Mouse (Mus musculus) forebrain, embryonic 11.5 days (tissue): ENCODE data around the gene Cfap300. TPM values are rescaled to one million over a fixed set of nuclear protein-coding genes. Genes with fewer than 3 reads are reported as not detected.
A peak's percentile ranks its signal among the peaks of the same experiment; 100 is the strongest.

Experiments used
- ATAC-seq: fragments of 200-750 bp; cut with Nextera tagmentation; replicated peaks from 2 replicates; pipeline ENCODE4 v1.8.0; 2017; ENCODE audit warnings: moderate TSS enrichment; ENCODE audit not compliant: low FRiP score
- DNase-seq: peaks from one replicate; pipeline ENCODE4 v3.0.0-alpha.2; 2017; ENCODE audit warnings: low spot score
- H3K27ac ChIP-seq: fragments of 300-500 bp; sonication (generic); 2 replicates; pipeline ENCODE4 v1.5.1; 2014; ENCODE audit warnings: low read depth, low read length
- H3K27me3 ChIP-seq: fragments of 300-500 bp; sonication (generic); 2 replicates; pipeline ENCODE4 v1.6.1; 2014; ENCODE audit warnings: mild to moderate bottlenecking, low read length, mixed read lengths; ENCODE audit not compliant: control insufficient read depth, insufficient read depth
- H3K36me3 ChIP-seq: fragments of 300-500 bp; sonication (generic); 2 replicates; pipeline ENCODE4 v1.6.1; 2014; ENCODE audit warnings: mild to moderate bottlenecking, low read length, moderate library complexity, mixed read lengths; ENCODE audit not compliant: control insufficient read depth, insufficient read depth
- H3K4me1 ChIP-seq: fragments of 300-500 bp; sonication (generic); replicated peaks from 2 replicates; pipeline ENCODE4 v1.6.1; 2014; ENCODE audit warnings: low read length, mixed read lengths; ENCODE audit not compliant: control insufficient read depth, insufficient read depth
- H3K4me2 ChIP-seq: fragments of 300-500 bp; sonication (generic); 2 replicates; pipeline ENCODE4 v1.6.1; 2014; ENCODE audit warnings: low read depth, mild to moderate bottlenecking, low read length, moderate library complexity, mixed read lengths; ENCODE audit not compliant: severe bottlenecking
- H3K4me3 ChIP-seq: fragments of 300-500 bp; sonication (generic); 2 replicates; pipeline ENCODE4 v1.5.1; 2014; ENCODE audit warnings: low read depth, low read length
- H3K9ac ChIP-seq: fragments of 300-500 bp; sonication (generic); 2 replicates; pipeline ENCODE4 v1.6.1; 2014; ENCODE audit warnings: low read length
- H3K9me3 ChIP-seq: fragments of 300-500 bp; sonication (generic); 2 replicates; pipeline ENCODE4 v1.6.1; 2016; ENCODE audit warnings: low read length, mixed read lengths; ENCODE audit not compliant: control insufficient read depth
- WGBS: fragments of 180-500 bp; shearing (Covaris S2); extraction: QIAGEN DNeasy Blood & Tissue Kit; methylation state at CpG from one replicate; pipeline ENCODE4 v1.1.7; 2014; 5-methylcytosine and 5-hydroxymethylcytosine counted together
- polyA plus RNA-seq: library from polyadenylated mRNA; unstranded; fragments of >200 nt; fragmentation: Nextera tagmentation; extraction: Ambion mirVana; gene quantifications from 2 replicates; pipeline ENCODE4 v1.2.1, GENCODE M21; 2014

Gene Cfap300
- polyA plus RNA-seq, 1 experiment from 2014 or later, result 21.4 TPM

DNA sequence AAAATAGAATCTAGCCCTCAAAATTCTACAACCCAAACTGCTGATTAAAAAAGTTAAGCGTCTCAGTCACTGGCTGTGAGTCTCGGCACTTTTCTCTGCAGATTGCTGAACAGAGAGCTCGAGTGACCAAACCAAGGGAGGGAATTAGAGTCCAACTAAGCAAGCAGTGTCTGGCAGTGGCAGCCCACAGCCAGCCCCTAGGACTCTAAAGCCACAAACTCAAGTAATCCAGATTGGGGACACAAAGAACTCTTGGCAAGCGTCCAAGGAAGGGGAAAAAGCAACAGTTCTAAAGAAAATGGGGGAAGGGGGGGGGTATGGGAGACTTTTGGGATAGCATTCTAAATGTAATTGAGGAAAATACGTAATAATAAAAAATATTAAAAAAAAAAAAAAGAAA, 48.3 kb downstream of the Cfap300 start:
- H3K4me1 ChIP-seq, result no peaks in the 10 kb centered on the region
- H3K4me2 ChIP-seq, result no peak overlapping the region
- no peak for DNase-seq
- H3K9me3 ChIP-seq, result no peaks in the 10 kb centered on the region
- no peak overlapping the region for H3K9ac ChIP-seq
- H3K4me3 ChIP-seq, result no peak overlapping the region
- no peaks in the 10 kb centered on the region for H3K27me3 ChIP-seq
- WGBS, result 69% methylated on average over 5 of the region's 5 CpGs
- no peaks in the 10 kb centered on the region; the same call in 1 of the 2 replicates for H3K36me3 ChIP-seq
- H3K27ac ChIP-seq, result no peak overlapping the region
- peak; percentile 66; the same call in 1 of the 2 replicates for ATAC-seq

DNA sequence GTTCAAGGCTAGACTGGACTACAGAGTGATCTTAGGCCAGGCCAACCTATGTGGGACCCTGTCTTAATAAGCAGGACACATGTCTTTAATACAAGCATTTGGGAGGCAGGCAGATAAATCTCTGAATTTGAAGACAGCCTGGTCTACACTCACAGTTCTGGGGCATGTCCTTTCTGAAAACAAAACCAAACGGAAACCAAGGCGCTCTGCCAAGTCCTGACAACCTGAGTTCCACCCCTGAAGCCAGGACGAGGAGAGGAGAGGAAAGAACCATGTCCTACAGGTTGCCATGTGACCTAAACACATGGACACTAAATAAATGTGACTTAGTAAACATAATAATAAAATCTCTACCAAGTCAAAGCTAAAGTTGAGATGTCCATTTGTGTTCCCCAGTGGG, 50.0 kb downstream of the Cfap300 start:
- ATAC-seq (no peak), DNase-seq (no peak)
- Histone ChIP-seq H3K27ac (no peak overlapping the region), H3K4me2 (no peak overlapping the region), H3K9ac (no peak overlapping the region), H3K4me1 (no peaks in the 10 kb centered on the region), H3K36me3 (no peaks in the 10 kb centered on the region; the same call in 1 of the 2 replicates), H3K9me3 (no peaks in the 10 kb centered on the region), H3K27me3 (no peaks in the 10 kb centered on the region), H3K4me3 (no peak overlapping the region)
- 96% methylated on average over 3 of the region's 3 CpGs for WGBS

DNA sequence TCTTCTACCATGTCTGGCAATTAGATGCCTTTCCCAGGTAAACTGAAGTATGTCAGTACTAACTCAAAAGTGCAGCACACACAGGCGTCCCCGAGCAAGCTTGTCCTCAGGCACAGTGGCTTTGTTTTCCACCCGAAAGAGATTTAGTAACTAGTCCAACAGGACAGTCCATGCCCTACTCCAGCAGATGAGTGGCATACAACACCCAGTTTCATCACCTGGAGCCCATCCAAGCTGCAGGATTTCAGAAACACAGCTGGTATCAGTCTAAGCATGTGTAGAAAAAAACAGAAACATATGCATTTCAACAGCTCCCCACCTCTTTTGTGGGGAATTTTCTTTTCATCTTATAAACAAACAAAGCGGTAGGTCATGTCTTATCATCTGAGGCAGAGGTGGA, 51.7 kb downstream of the Cfap300 start:
- WGBS, result 84% methylated on average over 4 of the region's 4 CpGs
- Histone ChIP-seq H3K9ac (no peak overlapping the region), H3K4me2 (no peak overlapping the region), H3K9me3 (no peaks in the 10 kb centered on the region), H3K27ac (no peak overlapping the region), H3K4me1 (no peaks in the 10 kb centered on the region), H3K27me3 (no peaks in the 10 kb centered on the region), H3K36me3 (no peaks in the 10 kb centered on the region; the same call in 1 of the 2 replicates), H3K4me3 (no peak overlapping the region)
- ATAC-seq, result no peak
- DNase-seq, result no peak

DNA sequence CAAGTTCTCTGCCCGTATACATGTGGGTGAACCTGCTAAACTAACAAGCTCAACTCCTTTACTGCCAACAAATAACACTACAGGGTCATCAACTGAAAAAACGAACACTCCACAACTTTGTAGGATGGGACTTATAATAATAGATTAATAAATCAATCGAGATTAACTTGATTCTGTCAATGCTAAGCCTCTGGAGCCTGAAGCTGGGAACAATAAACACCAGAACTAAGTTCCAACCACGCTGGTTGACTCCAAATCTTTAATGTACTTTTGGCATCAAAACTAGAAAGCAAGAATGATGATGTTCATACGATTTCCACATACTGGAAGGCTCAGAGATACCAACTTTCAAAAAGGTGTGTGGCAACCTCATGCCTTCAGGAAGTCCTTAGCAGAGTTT, 55.5 kb downstream of the Cfap300 start:
- Histone ChIP-seq H3K9ac (no peak overlapping the region), H3K9me3 (no peaks in the 10 kb centered on the region), H3K27me3 (no peaks in the 10 kb centered on the region), H3K4me1 (peaks cover 2% of the 10 kb centered on the region; the same call in 1 of the 2 replicates), H3K36me3 (no peaks in the 10 kb centered on the region; the same call in 1 of the 2 replicates), H3K4me2 (no peak overlapping the region), H3K4me3 (no peak overlapping the region), H3K27ac (no peak overlapping the region)
- WGBS, result 89% methylated on average over 5 of the region's 5 CpGs
- ATAC-seq (no peak), DNase-seq (no peak)

DNA sequence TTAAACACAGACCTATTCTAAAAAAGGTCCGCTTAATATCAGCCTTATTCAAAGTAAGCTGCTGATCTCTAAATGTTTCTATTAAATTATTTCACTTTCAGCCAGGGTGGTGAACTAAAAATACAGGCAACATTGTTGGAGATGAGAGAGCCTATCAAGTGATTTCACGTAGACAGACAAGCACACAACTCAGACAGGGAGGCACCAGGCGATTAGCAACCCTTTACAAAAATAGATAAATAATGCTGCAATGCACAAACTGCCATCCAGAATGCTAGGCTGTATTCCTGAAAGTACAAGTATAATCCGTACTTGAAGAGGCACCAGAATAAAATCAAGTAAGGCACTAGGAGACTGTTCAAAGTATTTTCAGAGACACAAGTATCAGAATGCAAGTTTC, 58.3 kb downstream of the Cfap300 start:
- DNase-seq, result no peak
- Histone ChIP-seq H3K4me3 (no peak overlapping the region), H3K27ac (no peak overlapping the region), H3K4me2 (no peak overlapping the region), H3K27me3 (no peaks in the 10 kb centered on the region), H3K36me3 (no peaks in the 10 kb centered on the region; the same call in 1 of the 2 replicates), H3K4me1 (peaks cover 2% of the 10 kb centered on the region; the same call in 1 of the 2 replicates), H3K9ac (no peak overlapping the region), H3K9me3 (no peaks in the 10 kb centered on the region)
- no peak for ATAC-seq
- WGBS, result 77% methylated on average over 4 of the region's 4 CpGs

DNA sequence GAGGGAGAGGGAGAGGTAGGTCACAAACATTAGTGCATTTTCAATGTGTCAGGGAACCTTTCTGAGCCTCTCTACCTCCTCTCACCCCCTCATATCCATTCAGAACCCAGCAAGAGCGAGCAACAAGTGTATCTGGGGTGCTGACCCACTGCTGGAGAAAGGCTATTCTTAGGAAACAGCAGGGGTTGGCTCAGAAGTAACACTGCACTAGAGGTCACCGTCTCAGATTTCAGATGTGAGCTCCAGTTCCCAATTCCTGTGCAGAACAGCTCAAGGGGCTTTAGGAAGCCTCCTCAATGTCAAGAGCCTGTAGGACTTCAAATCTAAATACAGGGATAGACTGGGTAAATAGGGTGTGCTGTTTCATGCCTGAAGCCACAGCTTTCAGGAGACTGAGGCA, 59.0 kb downstream of the Cfap300 start:
- Histone ChIP-seq H3K9me3 (no peaks in the 10 kb centered on the region), H3K4me1 (peaks cover 2% of the 10 kb centered on the region; the same call in 1 of the 2 replicates), H3K36me3 (no peaks in the 10 kb centered on the region; the same call in 1 of the 2 replicates), H3K9ac (no peak overlapping the region), H3K27me3 (no peaks in the 10 kb centered on the region), H3K4me3 (no peak overlapping the region), H3K4me2 (no peak overlapping the region), H3K27ac (no peak overlapping the region)
- DNase-seq, result no peak
- ATAC-seq, result no peak
- 3% methylated on average over 2 of the region's 2 CpGs for WGBS

DNA sequence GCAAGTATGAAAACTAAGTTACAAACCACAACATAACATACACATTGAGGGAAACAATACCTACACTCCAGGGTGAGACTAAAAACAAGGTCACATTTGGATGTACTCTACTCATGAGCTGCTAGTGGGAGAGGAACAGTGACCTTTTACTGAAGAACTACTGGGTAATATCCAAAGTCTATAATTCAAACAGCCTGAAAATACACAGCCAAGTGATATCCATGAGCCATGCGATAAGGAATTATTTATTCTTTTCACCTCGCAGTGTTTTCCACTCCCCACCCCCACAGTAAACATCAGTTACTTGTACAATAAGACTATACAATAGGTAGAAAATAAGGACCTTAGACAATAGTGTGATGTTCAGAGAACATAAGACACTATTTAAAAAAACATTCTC, 62.5 kb downstream of the Cfap300 start:
- no peaks in the 10 kb centered on the region for H3K27me3 ChIP-seq
- H3K4me2 ChIP-seq, result no peak overlapping the region
- peaks cover 2% of the 10 kb centered on the region; the same call in 1 of the 2 replicates for H3K4me1 ChIP-seq
- no peak overlapping the region for H3K9ac ChIP-seq
- 91% methylated on average over 2 of the region's 2 CpGs for WGBS
- no peak for ATAC-seq
- no peaks in the 10 kb centered on the region for H3K9me3 ChIP-seq
- no peaks in the 10 kb centered on the region; the same call in 1 of the 2 replicates for H3K36me3 ChIP-seq
- no peak overlapping the region for H3K4me3 ChIP-seq
- DNase-seq, result no peak
- no peak overlapping the region for H3K27ac ChIP-seq

DNA sequence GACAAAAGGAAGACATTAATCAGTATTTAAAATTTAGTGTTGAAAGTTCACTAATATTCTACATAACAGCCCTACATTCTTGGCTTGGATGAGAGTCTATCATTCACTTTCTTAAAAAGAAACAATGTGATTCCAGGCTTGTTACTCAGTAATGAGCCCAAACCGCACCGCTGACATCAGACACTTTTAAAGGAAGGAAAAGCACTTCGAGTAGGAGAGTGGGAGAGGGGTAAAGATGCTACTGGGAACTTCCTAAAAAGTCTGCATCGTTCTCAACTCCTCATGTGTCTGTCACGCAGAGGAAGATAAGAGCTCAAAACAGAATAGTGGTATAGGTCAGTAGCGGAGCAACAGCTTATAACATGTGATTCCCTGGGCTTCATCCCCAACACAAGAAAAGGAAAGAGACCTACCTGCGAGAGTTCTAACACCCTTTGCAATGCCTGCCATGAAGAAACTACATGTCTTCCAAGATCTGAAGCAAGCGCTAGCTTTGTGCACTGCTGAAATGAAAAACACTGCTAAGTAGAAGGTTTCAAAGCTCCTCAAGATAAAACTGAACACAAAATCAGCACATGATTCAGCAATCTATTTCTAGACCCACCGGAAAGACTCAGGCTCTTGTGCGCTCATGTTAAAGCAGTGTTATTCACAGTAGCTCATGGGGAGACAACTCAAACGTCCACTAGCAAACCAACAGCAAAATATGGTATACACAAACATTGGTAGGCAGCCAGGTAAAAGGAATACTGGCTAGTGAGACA, 63.3 kb downstream of the Cfap300 start:
- Histone ChIP-seq H3K4me1 (peaks cover 2% of the 10 kb centered on the region; the same call in 1 of the 2 replicates), H3K36me3 (no peaks in the 10 kb centered on the region; the same call in 1 of the 2 replicates), H3K27me3 (no peaks in the 10 kb centered on the region), H3K9me3 (no peaks in the 10 kb centered on the region), H3K4me3 (no peak overlapping the region), H3K9ac (no peak overlapping the region), H3K27ac (no peak overlapping the region), H3K4me2 (no peak overlapping the region)
- no peak for ATAC-seq
- WGBS, result 91% methylated on average over 11 of the region's 11 CpGs
- no peak for DNase-seq

DNA sequence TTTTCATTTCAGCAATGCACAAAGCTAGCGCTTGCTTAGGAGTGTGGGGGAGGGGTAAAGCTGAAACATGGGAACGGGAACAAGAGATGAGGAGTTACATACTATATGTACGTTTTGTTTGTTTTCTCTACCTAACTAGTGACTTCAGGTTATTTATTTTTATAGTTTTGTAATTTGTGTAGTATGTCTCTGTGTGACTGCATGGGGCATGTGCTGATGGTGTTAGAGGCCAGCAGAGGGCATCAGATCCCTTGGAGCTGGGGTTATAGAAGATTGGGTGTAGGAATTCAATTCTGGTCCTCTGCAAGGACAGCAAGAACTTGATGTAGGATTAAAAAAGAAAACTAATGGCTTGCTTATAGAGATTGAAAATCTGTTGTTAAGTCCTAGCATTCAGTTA, 64.1 kb downstream of the Cfap300 start:
- Histone ChIP-seq H3K9me3 (no peaks in the 10 kb centered on the region), H3K4me3 (no peak overlapping the region), H3K9ac (no peak overlapping the region), H3K36me3 (no peaks in the 10 kb centered on the region; the same call in 1 of the 2 replicates), H3K27ac (no peak overlapping the region), H3K4me1 (no peaks in the 10 kb centered on the region), H3K4me2 (no peak overlapping the region), H3K27me3 (no peaks in the 10 kb centered on the region)
- no peak for ATAC-seq
- 88% methylated on average over 3 of the region's 3 CpGs for WGBS
- no peak for DNase-seq
